Mouse (Mus musculus) heart, postnatal 0 days (tissue): ENCODE measurements around the gene Tnr. TPM values are rescaled to one million over a fixed set of nuclear protein-coding genes. Genes with fewer than 3 reads are reported as not detected.

Source experiments
- ATAC-seq: fragments of 200-750 bp; cut with Nextera tagmentation; 2 replicates; pipeline ENCODE4 v1.8.0; 2017; ENCODE audit warnings: low read depth, moderate number of reproducible peaks, moderate library complexity; ENCODE audit not compliant: insufficient read depth
- DNase-seq: peaks from one replicate; pipeline ENCODE4 v3.0.0-alpha.2; 2016; ENCODE audit warnings: low spot score
- H3K27ac ChIP-seq: fragments of 300-500 bp; sonication (generic); 2 replicates; pipeline ENCODE4 v1.5.1; 2014; ENCODE audit warnings: low read depth, mild to moderate bottlenecking
- H3K27me3 ChIP-seq: fragments of 300-500 bp; sonication (generic); 2 replicates; pipeline ENCODE4 v1.6.1; 2014; ENCODE audit warnings: low read length, mixed read lengths; ENCODE audit not compliant: control insufficient read depth, insufficient read depth
- H3K36me3 ChIP-seq: fragments of 300-500 bp; sonication (generic); replicated peaks from 2 replicates; pipeline ENCODE4 v1.6.1; 2014; ENCODE audit warnings: low read length, mixed read lengths; ENCODE audit not compliant: control insufficient read depth, insufficient read depth
- H3K4me1 ChIP-seq: fragments of 300-500 bp; sonication (generic); 2 replicates; pipeline ENCODE4 v1.6.1; 2014; ENCODE audit warnings: antibody characterized with exemption; ENCODE audit not compliant: control insufficient read depth, insufficient read depth
- H3K4me2 ChIP-seq: fragments of 300-500 bp; sonication (generic); 2 replicates; pipeline ENCODE4 v1.6.1; 2014; ENCODE audit warnings: low read depth, mild to moderate bottlenecking, low read length, moderate library complexity
- H3K4me3 ChIP-seq: fragments of 300-500 bp; sonication (generic); 2 replicates; pipeline ENCODE4 v1.5.1; 2014; ENCODE audit warnings: low read depth, low read length
- H3K9ac ChIP-seq: fragments of 300-500 bp; sonication (generic); replicated peaks from 2 replicates; pipeline ENCODE4 v1.6.1; 2014; ENCODE audit warnings: low read depth, low read length, mixed read lengths
- H3K9me3 ChIP-seq: fragments of 300-500 bp; sonication (generic); replicated peaks from 2 replicates; pipeline ENCODE4 v1.6.1; 2016; ENCODE audit warnings: low read length; ENCODE audit not compliant: control insufficient read depth
- CTCF ChIP-seq: IDR thresholded peaks from 2 replicates; pipeline ENCODE4 v1.5.1; 2016; ENCODE audit warnings: antibody characterized with exemption, control low read depth, low read depth
- EP300 ChIP-seq: IDR thresholded peaks from 2 replicates; pipeline ENCODE4 v1.6.1; 2016; ENCODE audit warnings: antibody characterized with exemption, low read depth
- WGBS: fragments of 180-500 bp; shearing (Covaris S2); extraction: QIAGEN DNeasy Blood & Tissue Kit; methylation state at CpG from one replicate; pipeline ENCODE4 v1.1.7; 2014; 5-methylcytosine and 5-hydroxymethylcytosine counted together
- polyA plus RNA-seq: library from polyadenylated mRNA; unstranded; fragments of >200 nt; fragmentation: Nextera tagmentation; extraction: Ambion mirVana; gene quantifications from 2 replicates; pipeline ENCODE4 v1.2.1, GENCODE M21; 2015
- total RNA-seq: library from RNA; depleted of rRNA; stranded (reverse); fragments of >200 nt; gene quantifications from 2 replicates; pipeline ENCODE4 v1.2.3, GENCODE M21; 2014; ENCODE audit warnings: low replicate concordance

The Tnr gene
- total and polyA plus RNA-seq, 2 experiments from 2014 or later: 0.04 to 0.08 TPM

DNA sequence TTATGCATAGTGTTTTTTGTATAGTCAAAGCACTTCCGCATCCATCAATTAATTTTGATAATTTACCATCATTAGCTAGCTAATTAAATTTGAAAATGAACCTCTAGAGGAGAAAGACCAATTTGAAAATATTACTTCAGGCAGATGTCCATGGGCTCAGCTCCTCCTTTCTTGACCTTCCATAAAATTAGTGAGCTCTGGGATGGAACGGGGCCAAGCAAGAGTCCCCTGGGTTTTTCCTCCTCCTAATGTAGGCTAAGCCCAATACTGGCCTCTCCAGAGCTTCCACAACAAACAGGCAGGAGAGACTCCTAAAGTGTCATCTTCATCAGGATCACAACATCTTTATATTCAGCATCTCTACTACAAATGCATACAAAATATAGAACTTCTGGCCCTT, 455.5 kb downstream of the Tnr start:
- no peak for DNase-seq
- H3K27me3 ChIP-seq: no peaks in the 10 kb centered on the region
- ATAC-seq: no peak

DNA sequence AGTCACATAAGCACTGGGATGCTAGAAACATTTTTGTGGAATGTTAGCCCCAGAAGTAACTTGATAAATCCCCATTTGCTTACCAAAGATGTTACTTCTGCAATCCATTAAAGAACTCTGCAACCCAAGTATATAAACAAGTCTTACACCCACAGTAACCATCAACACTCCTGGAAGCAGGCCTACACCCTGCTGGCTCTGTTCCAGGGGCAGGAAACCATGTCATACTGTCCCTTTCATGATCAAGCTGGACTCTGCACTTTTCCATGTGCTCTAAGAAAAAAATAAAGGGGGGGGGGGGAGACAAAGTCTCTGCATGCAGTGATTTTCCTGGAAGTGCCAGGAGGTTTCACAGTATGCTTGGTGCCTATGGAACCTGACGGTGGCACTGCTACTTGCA, 456.8 kb downstream of the Tnr start:
- Histone ChIP-seq H3K4me2 (no peak overlapping the region), H3K9me3 (no peaks in the 10 kb centered on the region), H3K4me1 (no peaks in the 10 kb centered on the region), H3K9ac (no peak overlapping the region), H3K4me3 (no peak overlapping the region), H3K27me3 (no peaks in the 10 kb centered on the region), H3K27ac (no peak overlapping the region), H3K36me3 (no peaks in the 10 kb centered on the region)
- 79% methylated on average over 1 of the region's 1 CpGs for WGBS
- ATAC-seq (no peak), DNase-seq (no peak)
- TF ChIP-seq EP300: no peak
- no peak for TF ChIP-seq CTCF

More for the DNA sequence above, 455.5 kb downstream of the Tnr start:
- WGBS: 84% methylated on average over 2 of the region's 2 CpGs
- H3K9ac ChIP-seq: no peak overlapping the region
- no peaks in the 10 kb centered on the region for H3K4me1 ChIP-seq
- H3K36me3 ChIP-seq: no peaks in the 10 kb centered on the region
- no peaks in the 10 kb centered on the region for H3K9me3 ChIP-seq
- no peak overlapping the region for H3K4me2 ChIP-seq
- no peak for TF ChIP-seq EP300
- no peak for TF ChIP-seq CTCF
- no peak overlapping the region for H3K4me3 ChIP-seq
- no peak overlapping the region for H3K27ac ChIP-seq
